Comparison of ENCODE assay signal across 8 mouse cellular contexts in genomic region chr16:32877343-32878156, GRCm38 (mm10). TPM values are rescaled to one million over a fixed set of nuclear protein-coding genes. Genes with fewer than 3 reads are reported as not detected.
DNase-seq lines count a peak whose midpoint lies in the region; ATAC-seq lines count a peak whose summit lies in the region.

Fyttd1 (plus strand) TSS chr16:32877500.
Rubcn (minus strand) TSS chr16:32877766.

- DNase-seq in ZHBTc4 (ENCODE audit: low read depth, low spot score) = peak; percentile 99
- peak; percentile 91 to 95 for DNase-seq in gastrocnemius, adult 8-10 months (ENCODE audit: low spot score in 2 of 2)
- peak; percentile 82 for DNase-seq in hindlimb bud, embryonic 11.5 days (ENCODE audit: extremely low spot score, low read depth, low spot score)
- DNase-seq in left cerebral cortex, adult 9 months (ENCODE audit: low spot score in 2 of 2) = peak; percentile 90 to 95
- peak; percentile 95 for DNase-seq in right cerebral cortex, postnatal 14 days
- peak; percentile 91 to 94 for DNase-seq in urinary bladder, postnatal 36 days (ENCODE audit: low spot score in 2 of 2)

- ATAC-seq in common myeloid progenitor, adult 5-6 weeks (replicated peaks; ENCODE audit: low read depth, poor library complexity, severe bottlenecking) = peak; percentile 93
- ATAC-seq in megakaryocyte progenitor cell, adult 5-6 weeks (replicated peaks; ENCODE audit: poor library complexity) = peak; percentile 97

RNA-seq across cellular contexts. Expression of gene Fyttd1, which starts in this region (rescaled TPM):
- 42.8 and 63.5 TPM in 2 replicates for total RNA-seq in common myeloid progenitor, adult 5-6 weeks (2017)
- 100 to 1,000 TPM; 107 to 123 (median 116) TPM for total RNA-seq in gastrocnemius, adult 8-10 months (2022)
- 31.3 and 39.0 TPM in 2 replicates for total RNA-seq in megakaryocyte progenitor cell, adult 5-6 weeks (2015)
- total RNA-seq in megakaryocyte progenitor cell, adult 5-6 weeks (2017) = 51.3 and 70.4 TPM in 2 replicates

RNA-seq across cellular contexts. Expression of gene Rubcn, which starts in this region (rescaled TPM):
- total RNA-seq in common myeloid progenitor, adult 5-6 weeks (2017) = 11.0 and 12.7 TPM in 2 replicates
- total RNA-seq in gastrocnemius, adult 8-10 months (2022) = 10 to 100 TPM; 22.4 to 29.0 (median 25.9) TPM
- total RNA-seq in megakaryocyte progenitor cell, adult 5-6 weeks (2015) = 7.6 and 8.2 TPM in 2 replicates
- total RNA-seq in megakaryocyte progenitor cell, adult 5-6 weeks (2017) = 11.3 and 11.4 TPM in 2 replicates

Comparison
In these comparisons a context has a peak if more than half of its experiments do, and no peak if none do; other contexts are left out.
1. Peak in every context shown above with its lines: DNase-seq and ATAC-seq.